Mouse (Mus musculus): ENCODE results near the gene Napb.

GRCm38 (mm10) chr2:148663458-148663857 is 68.8 kb downstream of the Napb start:
- no peak for TF ChIP-seq CTCF (IDR thresholded peaks at IDR 0.05; ENCODE audit: control insufficient read depth, insufficient read depth, insufficient read length)
- TF ChIP-seq MAX (IDR thresholded peaks at IDR 0.05), result no peak
- no peak for TF ChIP-seq CEBPB (IDR thresholded peaks at IDR 0.05; ENCODE audit: low read depth)
